Mouse (Mus musculus) small intestine, adult 2 months (tissue): Measurements from ENCODE around the gene Armh1. TPM values are rescaled to one million over a fixed set of nuclear protein-coding genes. Genes with fewer than 3 reads are reported as not detected.

ENCODE experiments used
- H3K27ac ChIP-seq: fragments of 200-500 bp; 2 replicates; pipeline ENCODE4 v1.5.1; 2012; ENCODE audit warnings: low read depth, low read length, control low read depth, inconsistent platforms; ENCODE audit not compliant: insufficient read depth
- H3K27me3 ChIP-seq: fragments of 200-500 bp; 2 replicates; pipeline ENCODE4 v1.6.1; 2012; ENCODE audit warnings: mild to moderate bottlenecking, moderate library complexity, low read length, inconsistent platforms; ENCODE audit not compliant: control insufficient read depth, insufficient read depth
- H3K36me3 ChIP-seq: fragments of 200-500 bp; 2 replicates; pipeline ENCODE4 v1.6.1; 2012; ENCODE audit warnings: mild to moderate bottlenecking, low read length, control low read depth, inconsistent platforms; ENCODE audit not compliant: control insufficient read depth, insufficient read depth
- H3K4me1 ChIP-seq: fragments of 200-500 bp; 2 replicates; pipeline ENCODE4 v1.6.1; 2012; ENCODE audit warnings: low read length, inconsistent platforms, mixed read lengths; ENCODE audit not compliant: control insufficient read depth, insufficient read depth, insufficient read length
- H3K4me3 ChIP-seq: fragments of 200-500 bp; 2 replicates; pipeline ENCODE4 v1.5.1; 2012; ENCODE audit warnings: low read depth, mild to moderate bottlenecking, control low read depth, inconsistent platforms, low read length, moderate library complexity
- CTCF ChIP-seq: fragments of 200-500 bp; IDR thresholded peaks from 2 replicates; pipeline ENCODE4 v1.5.1; 2012; ENCODE audit warnings: low read depth, mild to moderate bottlenecking, control low read depth, inconsistent platforms, low read length, moderate library complexity, mixed read lengths; ENCODE audit not compliant: insufficient replicate concordance, insufficient read length; ENCODE audit errors: extremely low read depth
- POLR2A ChIP-seq: fragments of 200-500 bp; IDR thresholded peaks from 2 replicates; pipeline ENCODE4 v1.6.1; 2012; ENCODE audit warnings: low read depth, mild to moderate bottlenecking, control low read depth, inconsistent platforms, low read length, moderate library complexity
- WGBS: fragments of 180-500 bp; shearing (Covaris S2); methylation state at CpG from one replicate; pipeline ENCODE4 v1.1.7; 2018; 5-methylcytosine and 5-hydroxymethylcytosine counted together
- polyA plus RNA-seq: library from polyadenylated mRNA; depleted of rRNA; stranded (reverse); fragments of >200 nt; gene quantifications from 2 replicates; pipeline ENCODE4 v1.2.3, GENCODE M21; 2012; rRNA removed

The Armh1 gene
- polyA plus RNA-seq, 1 experiment: not detected

DNA sequence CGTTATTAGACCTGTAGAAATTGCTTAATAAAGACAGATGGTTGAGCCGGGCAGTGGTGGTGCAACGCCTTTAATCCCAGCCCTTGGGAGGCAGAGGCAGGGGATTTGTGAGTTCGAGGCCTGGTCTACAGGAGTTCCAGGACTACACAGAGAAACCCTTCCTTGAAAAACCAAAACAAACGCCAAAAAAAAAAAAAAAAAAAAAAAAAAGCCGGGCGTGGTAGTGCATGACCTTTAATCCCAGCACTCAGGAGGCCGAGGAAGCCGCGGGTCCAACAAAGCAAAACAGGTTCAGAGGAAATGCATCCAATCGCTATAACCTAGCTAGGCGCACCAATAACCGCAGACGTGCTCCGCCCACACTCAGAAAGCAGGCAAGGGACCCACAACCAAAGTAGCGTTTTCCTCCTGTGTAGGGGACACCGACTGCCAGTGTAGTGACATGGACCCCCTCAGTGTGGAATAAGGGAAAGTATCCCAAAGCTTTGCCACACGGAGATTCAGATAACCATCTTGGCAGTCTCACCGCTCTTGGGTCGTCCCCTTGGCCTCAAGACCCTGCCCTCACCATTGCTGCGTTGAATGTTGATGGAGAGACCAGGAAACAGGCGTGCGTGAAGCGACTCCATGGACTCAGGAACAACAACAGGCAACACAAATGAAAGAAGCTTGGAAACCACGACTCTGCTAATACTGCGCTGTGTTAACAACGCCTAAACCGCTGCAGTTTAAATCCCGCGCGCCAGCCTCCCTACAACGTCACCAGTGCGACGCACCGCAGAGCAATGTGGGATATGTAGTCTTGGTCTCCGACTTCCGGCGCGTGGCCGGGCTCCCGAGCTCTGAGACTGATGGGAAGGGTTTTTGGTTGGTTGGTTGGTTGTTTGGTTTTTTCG, 69.8 kb downstream of the Armh1 start, which contains the start of gene Kif2c:
Gene Kif2c, minus strand, starts transcription at position 777 of the 896 bp plus-strand sequence.
- TF ChIP-seq POLR2A (0 out of 2 replicates have a peak, but pooled peaks have one; percentile 22), CTCF (no peak)
- WGBS: under 1% methylated on average over 42 of the region's 42 CpGs

DNA sequence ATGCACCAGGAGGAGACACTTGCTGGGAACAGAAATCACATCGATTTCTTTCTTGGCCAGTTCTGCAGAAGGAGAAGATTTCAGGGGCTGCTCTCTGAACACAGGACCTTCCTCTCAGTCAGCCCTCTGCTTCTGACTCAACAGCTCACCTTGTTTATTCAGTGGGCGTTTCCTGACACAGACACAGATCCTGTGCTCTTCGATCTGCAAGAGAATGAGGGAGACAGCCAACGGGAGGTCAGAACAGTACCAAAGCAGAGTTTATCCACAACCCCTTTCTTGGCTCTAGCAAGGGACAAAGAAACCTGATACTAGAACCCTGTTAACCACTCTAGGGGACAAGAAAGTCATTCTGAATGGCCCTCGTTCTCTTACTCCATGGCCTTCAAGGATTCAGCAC, 82.0 kb downstream of the Armh1 start:
- H3K4me1 ChIP-seq: no peaks in the 10 kb centered on the region
- H3K36me3 ChIP-seq: peaks cover 28% of the 10 kb centered on the region
- TF ChIP-seq CTCF: no peak
- TF ChIP-seq POLR2A: no peak
- H3K27me3 ChIP-seq: no peaks in the 10 kb centered on the region
- H3K4me3 ChIP-seq: no peak overlapping the region
- no peak overlapping the region for H3K27ac ChIP-seq
- WGBS: 81% methylated on average over 5 of the region's 5 CpGs

More for the DNA sequence above, 69.8 kb downstream of the Armh1 start, which contains the start of gene Kif2c:
- peak within 1 kb of the TSS; percentile 72 for H3K4me3 ChIP-seq
- no peaks in the 10 kb centered on the region for H3K4me1 ChIP-seq
- 0 out of 2 replicates have a peak, but pooled peaks cover 3% of the 10 kb centered on the region for H3K36me3 ChIP-seq
- H3K27me3 ChIP-seq: no peaks in the 10 kb centered on the region
- peak within 1 kb of the TSS; percentile 30; the same call in 1 of the 2 replicates for H3K27ac ChIP-seq

Other genes with a start within 250 kb of the Armh1 start
- gene Eif2b3, start 232.7 kb downstream of the Armh1 start, polyA plus RNA-seq: 0.86 and 1.5 TPM in 2 replicates
- gene Ptch2, start 156.1 kb downstream of the Armh1 start, polyA plus RNA-seq: 2.4 and 3.7 TPM in 2 replicates
- gene Btbd19, start 126.4 kb downstream of the Armh1 start, polyA plus RNA-seq: 3.8 and 4.5 TPM in 2 replicates
- gene Tctex1d4, start 125.3 kb downstream of the Armh1 start, polyA plus RNA-seq: 0.33 and 0.62 TPM in 2 replicates
- 23.5 and 23.9 TPM in 2 replicates for gene Plk3, start 118.2 kb downstream of the Armh1 start, polyA plus RNA-seq
- 205 and 258 TPM in 2 replicates for gene Rps8, start 95.9 kb downstream of the Armh1 start, polyA plus RNA-seq
- 0.81 and 2.8 TPM in 2 replicates for gene Kif2c, start 69.5 kb downstream of the Armh1 start, polyA plus RNA-seq
- gene Tmem53, start 174 bp downstream of the Armh1 start, polyA plus RNA-seq: 13.7 and 19.0 TPM in 2 replicates
- 40.6 and 73.9 TPM in 2 replicates for gene Rnf220, start 244.9 kb upstream of the Armh1 start, polyA plus RNA-seq